Mouse (Mus musculus): Measurements from ENCODE around the gene Gm49321. TPM values are rescaled to one million over a fixed set of nuclear protein-coding genes. Genes with fewer than 3 reads are reported as not detected.
A peak's percentile ranks its signal among the peaks of the same experiment; 100 is the strongest.

Gm49321 gene
- total and polyA plus RNA-seq, 3 experiments = 5.3 TPM; not detected in 2

DNA sequence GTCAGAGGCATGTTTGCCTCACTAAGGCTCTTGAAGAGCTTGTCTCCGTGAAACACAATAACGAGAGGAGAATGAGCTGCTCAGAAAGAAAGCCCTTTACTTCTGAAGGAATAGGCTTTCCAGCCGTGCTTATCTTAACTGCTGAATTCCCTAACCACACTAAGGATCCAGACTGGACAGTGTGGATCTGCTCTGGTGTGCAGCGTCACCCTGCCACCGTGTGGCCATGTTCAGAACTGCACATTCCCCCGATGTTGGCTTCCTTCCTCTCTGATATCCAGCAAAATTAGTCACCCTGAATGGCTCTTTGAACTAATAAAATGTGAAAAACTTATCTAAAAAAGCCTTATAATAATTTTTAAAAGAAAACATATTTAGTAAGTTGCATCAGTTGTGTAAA, 76.3 kb downstream of the Gm49321 start (continued):
- TF ChIP-seq CTCF (IDR thresholded peaks at IDR 0.05 in 2 of 3, conservative IDR thresholded peaks at IDR 0.05 in 1 of 3; ENCODE audit: control insufficient read depth in 1 of 3, insufficient read depth in 1 of 3, low read depth in 2 of 3, low read length in 3 of 3, poor library complexity in 1 of 3, severe bottlenecking in 1 of 3) (peak; percentile 92 to 96 (median 94)), POLR2AphosphoS2 (IDR thresholded peaks at IDR 0.05; ENCODE audit: low read length) (no peak), ZMIZ1 (IDR thresholded peaks at IDR 0.05; ENCODE audit: low read depth, low read length) (no peak), SMC3 (IDR thresholded peaks at IDR 0.05; ENCODE audit: low read depth, low read length) (peak; percentile 92), ETS1 (IDR thresholded peaks at IDR 0.05; ENCODE audit: low read depth, low read length) (no peak), NELFE (IDR thresholded peaks at IDR 0.05; ENCODE audit: low read depth, low read length) (no peak), MAX (IDR thresholded peaks at IDR 0.05; ENCODE audit: low read length) (no peak)

DNA sequence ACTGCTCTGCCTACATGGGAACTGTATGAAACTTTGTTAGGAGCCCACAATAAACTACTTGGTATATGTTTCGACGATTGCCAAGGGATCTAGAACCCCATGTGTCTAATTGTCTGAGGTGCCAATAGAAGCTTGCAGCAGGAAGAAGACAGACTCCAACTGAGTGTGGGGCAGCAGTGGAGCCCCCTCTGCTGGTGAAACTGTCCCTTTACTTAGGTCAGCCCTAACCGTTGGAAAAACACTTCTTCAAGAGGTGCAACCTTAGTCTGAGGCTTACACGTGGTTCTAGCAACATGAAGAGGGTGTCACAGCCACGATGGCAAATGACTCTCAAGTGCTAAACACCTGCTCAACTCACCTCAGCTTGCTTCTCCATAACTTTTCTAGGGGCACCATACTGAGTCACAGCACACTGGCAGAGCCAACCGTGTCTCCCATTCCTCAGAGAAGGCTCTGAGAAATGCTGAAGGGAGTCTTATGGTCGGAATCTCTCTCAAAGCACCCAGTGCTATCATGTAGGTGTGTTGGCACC, 77.4 kb downstream of the Gm49321 start:
- H3K27ac ChIP-seq (ENCODE audit: control insufficient read depth, low read depth, low read length) = no peak overlapping the region
- H3K36me3 ChIP-seq (ENCODE audit: control insufficient read depth in 1 of 2, insufficient read depth in 2 of 2, low read length in 2 of 2) = no peaks in the 10 kb centered on the region
- H3K9ac ChIP-seq (ENCODE audit: control insufficient read depth, low read depth, low read length, poor library complexity, severe bottlenecking) = no peak overlapping the region
- H3K9me3 ChIP-seq (replicated peaks; ENCODE audit: insufficient read depth, low read length) = no peaks in the 10 kb centered on the region
- TF ChIP-seq MYC (IDR thresholded peaks at IDR 0.05; ENCODE audit: low read depth, low read length) (no peak), MAZ (IDR thresholded peaks at IDR 0.05; ENCODE audit: low read depth, low read length) (no peak), KAT2A (conservative IDR thresholded peaks at IDR 0.05; ENCODE audit: low read depth, low read length) (no peak), BHLHE40 (IDR thresholded peaks at IDR 0.05; ENCODE audit: borderline replicate concordance, low read depth, low read length) (no peak), ZC3H11A (IDR thresholded peaks at IDR 0.05; ENCODE audit: low read depth, low read length) (peak; percentile 7; the same call in 1 of the 2 replicates), RAD21 (IDR thresholded peaks at IDR 0.05; ENCODE audit: low read depth, low read length) (peak; percentile 46), ELF1 (IDR thresholded peaks at IDR 0.05; ENCODE audit: low read depth, low read length) (no peak), CTCF (IDR thresholded peaks at IDR 0.05 in 2 of 3, conservative IDR thresholded peaks at IDR 0.05 in 1 of 3; ENCODE audit: control insufficient read depth in 1 of 3, insufficient read depth in 1 of 3, low read depth in 2 of 3, low read length in 3 of 3, poor library complexity in 1 of 3, severe bottlenecking in 1 of 3) (peak; percentile 44 to 67 (median 64)), TAL1 (IDR thresholded peaks at IDR 0.05; ENCODE audit: low read length) (no peak), MXI1 (IDR thresholded peaks at IDR 0.05; ENCODE audit: low read depth, low read length) (no peak), USF1 (IDR thresholded peaks at IDR 0.05; ENCODE audit: low read depth, low read length) (no peak), SMC3 (IDR thresholded peaks at IDR 0.05; ENCODE audit: low read depth, low read length) (peak; percentile 61), USF2 (IDR thresholded peaks at IDR 0.05; ENCODE audit: borderline replicate concordance in 1 of 2, insufficient read depth in 1 of 2, low read depth in 1 of 2, low read length in 2 of 2) (no peak)
- H3K4me3 ChIP-seq (ENCODE audit: control insufficient read depth in 1 of 2, insufficient read depth in 1 of 2, low read depth in 2 of 2, low read length in 2 of 2) = no peak overlapping the region
- no peaks in the 10 kb centered on the region for H3K79me2 ChIP-seq (ENCODE audit: control insufficient read depth, insufficient read depth, low read length, poor library complexity)
- H3K27me3 ChIP-seq (ENCODE audit: control insufficient read depth in 1 of 2, insufficient read depth in 2 of 2, low read length in 2 of 2) = no peaks in the 10 kb centered on the region; a peak in 1 of 4 replicates
- H3K4me1 ChIP-seq (ENCODE audit: control insufficient read depth in 1 of 2, insufficient read depth in 2 of 2, low read length in 2 of 2) = no peaks in the 10 kb centered on the region
- peak; percentile 51 for DNase-seq (ENCODE audit: low read depth, low spot score)

DNA sequence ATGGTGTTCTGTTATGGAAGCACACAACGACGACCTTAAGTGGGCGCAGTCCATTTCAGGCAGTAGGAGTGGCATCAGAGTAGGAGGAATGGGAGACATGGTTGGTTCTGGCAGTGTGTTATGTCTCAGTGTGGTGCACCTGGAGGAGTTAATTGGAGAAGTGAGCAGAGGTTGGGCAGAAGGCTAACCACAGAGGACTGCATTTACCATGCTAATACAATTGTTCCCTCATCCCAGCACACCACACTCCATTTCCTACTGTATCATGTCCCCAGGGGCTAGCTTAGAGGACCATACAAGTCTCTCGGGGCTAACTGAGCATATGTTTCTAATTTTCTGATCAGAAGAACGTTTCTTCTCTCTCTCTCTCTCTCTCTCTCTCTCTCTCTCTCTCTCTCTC, 78.0 kb downstream of the Gm49321 start:
- Histone ChIP-seq H3K4me3 (ENCODE audit: control insufficient read depth in 1 of 2, insufficient read depth in 1 of 2, low read depth in 2 of 2, low read length in 2 of 2) (no peak overlapping the region), H3K36me3 (ENCODE audit: control insufficient read depth in 1 of 2, insufficient read depth in 2 of 2, low read length in 2 of 2) (no peaks in the 10 kb centered on the region), H3K9me3 (replicated peaks; ENCODE audit: insufficient read depth, low read length) (no peaks in the 10 kb centered on the region), H3K27me3 (ENCODE audit: control insufficient read depth in 1 of 2, insufficient read depth in 2 of 2, low read length in 2 of 2) (no peaks in the 10 kb centered on the region; a peak in 1 of 4 replicates), H3K79me2 (ENCODE audit: control insufficient read depth, insufficient read depth, low read length, poor library complexity) (no peaks in the 10 kb centered on the region), H3K4me1 (ENCODE audit: control insufficient read depth in 1 of 2, insufficient read depth in 2 of 2, low read length in 2 of 2) (no peaks in the 10 kb centered on the region), H3K27ac (ENCODE audit: control insufficient read depth, low read depth, low read length) (no peak overlapping the region), H3K9ac (ENCODE audit: control insufficient read depth, low read depth, low read length, poor library complexity, severe bottlenecking) (no peak overlapping the region)
- TF ChIP-seq POLR2AphosphoS5 (IDR thresholded peaks at IDR 0.05; ENCODE audit: borderline replicate concordance, low read depth, low read length) = no peak
- no peak for TF ChIP-seq ZC3H11A (IDR thresholded peaks at IDR 0.05; ENCODE audit: low read depth, low read length)
- TF ChIP-seq POLR2AphosphoS2 (IDR thresholded peaks at IDR 0.05; ENCODE audit: low read length) = no peak
- no peak for TF ChIP-seq MXI1 (IDR thresholded peaks at IDR 0.05; ENCODE audit: low read depth, low read length)
- no peak for DNase-seq (ENCODE audit: low read depth, low spot score)

Data from MEL (cell line).